In the genomic region with DNA sequence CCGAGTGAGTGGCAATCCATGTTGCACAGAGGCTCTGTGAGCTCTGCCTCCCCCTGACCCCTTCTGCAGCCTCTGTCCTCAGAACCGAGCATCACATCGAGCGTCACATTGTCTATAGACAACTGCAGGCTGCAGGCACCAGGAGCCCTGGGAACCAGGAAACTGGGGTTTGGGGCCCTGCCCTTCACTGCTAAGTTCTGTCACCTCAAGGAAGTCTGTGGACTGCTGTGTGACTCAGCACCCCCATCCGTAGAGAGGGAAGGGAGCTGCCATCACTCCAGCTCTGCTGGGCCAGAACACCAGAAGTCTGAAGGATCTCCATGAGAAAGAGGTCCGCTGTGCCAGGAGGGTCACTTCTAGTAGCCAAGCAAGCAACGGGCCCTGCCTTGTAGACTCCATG, we compare ENCODE assay signal across 28 mouse cellular contexts.
DNase-seq lines count a peak whose midpoint lies in the region; ATAC-seq and TF ChIP-seq lines count a peak whose summit lies in the region.
"Had no signal": no experiment of that assay in that cellular context is flagged by ENCODE, and none has a peak within 500 bp of the region (broad histone marks: within the 10 kb centered on the region; RNA-seq: fewer than 3 reads in every experiment).

No protein-coding gene starts in this region.

- peak overlapping the region; percentile 5; the same call in 1 of the 2 replicates for H3K27ac ChIP-seq in gastrocnemius, adult 2 months
- H3K27ac ChIP-seq: forebrain, embryonic 13.5 days; intestine, embryonic 15.5 days; kidney, postnatal 0 days; limb, embryonic 10.5 days; limb, embryonic 15.5 days; liver, embryonic 13.5 days; macrophage; midbrain, embryonic 12.5 days had no signal

- ATAC-seq in hematopoietic stem cell, adult 5-6 weeks (replicated peaks in 1 of 2; ENCODE audit: insufficient read depth in 1 of 2, low FRiP score in 2 of 2, low TSS enrichment in 1 of 2, low read depth in 1 of 2, poor library complexity in 2 of 2, severe bottlenecking in 2 of 2): peak; percentile 89 to 94
- ATAC-seq: forebrain, embryonic 13.5 days; hindbrain, embryonic 16.5 days; intestine, embryonic 15.5 days; lung, postnatal 0 days had no signal

- TF ChIP-seq CTCF in gastrocnemius, adult 2 months (IDR thresholded peaks at IDR 0.05): no peak

- H3K4me3 ChIP-seq in gastrocnemius, adult 2 months: no peak overlapping the region
- H3K4me3 ChIP-seq: forebrain, embryonic 13.5 days; heart, embryonic 12.5 days; intestine, embryonic 15.5 days; limb, embryonic 10.5 days; limb, embryonic 15.5 days; liver, embryonic 13.5 days; midbrain, embryonic 12.5 days had no signal

- intact Hi-C loops in gastrocnemius, adult 2 months (cut with DNase I): loop anchor here (5.0 kb wide), 2 partner anchors 44 to 111 kb away; no protein-coding TSS in a partner anchor
- intact Hi-C loops in gastrocnemius, postnatal 14 days (cut with DNase I; ENCODE audit: low total_unique reads): no loop called here

- DNase-seq in gastrocnemius, adult 2 months: no peak
- no peak for DNase-seq in gastrocnemius, postnatal 14 days
- DNase-seq in thymus, postnatal 14 days: peak; percentile 24
- DNase-seq in thymus, postnatal 36 days: no peak
- DNase-seq in naive thymus-derived CD4-positive, alpha-beta T cell, adult 2 months (ENCODE audit: low read depth): peak; percentile 23
- no peak for DNase-seq in urinary bladder, postnatal 36 days (ENCODE audit: low spot score in 2 of 2)
- DNase-seq in cerebellum, postnatal 4 days (ENCODE audit: low spot score in 2 of 2): no peak
- DNase-seq: adrenal gland, adult 8-10 months; cerebellum, adult 2 months; cerebellum, postnatal 14 days; gastrocnemius, postnatal 25 days; heart, adult 18-20 months; heart, postnatal 4 days; kidney, adult 2 months; kidney, postnatal 4 days; liver, embryonic 13.5 days; lung, adult 18-20 months had no signal

Comparison
In these comparisons a context has a peak if more than half of its experiments do, and no peak if none do; other contexts are left out.
1. DNase-seq: peak in thymus, postnatal 14 days (single experiment) and naive thymus-derived CD4-positive, alpha-beta T cell, adult 2 months (single experiment); none in gastrocnemius, adult 2 months (single experiment), gastrocnemius, postnatal 14 days (single experiment), thymus, postnatal 36 days (0 of 2), urinary bladder, postnatal 36 days (0 of 2) and cerebellum, postnatal 4 days (0 of 2).